Mouse (Mus musculus): ENCODE data around the gene Speer4f2. TPM values are rescaled to one million over a fixed set of nuclear protein-coding genes. Genes with fewer than 3 reads are reported as not detected.
"Not testable (repeated sequence)": the region's sequence is repeated elsewhere in the genome, so short reads cannot be mapped to it uniquely, and the experiment has no call there.

Speer4f2 gene
- total RNA-seq (2021), result not detected
- long read RNA-seq, experiment 1, result 0 reads
- long read RNA-seq, experiment 2, result 0 reads

DNA sequence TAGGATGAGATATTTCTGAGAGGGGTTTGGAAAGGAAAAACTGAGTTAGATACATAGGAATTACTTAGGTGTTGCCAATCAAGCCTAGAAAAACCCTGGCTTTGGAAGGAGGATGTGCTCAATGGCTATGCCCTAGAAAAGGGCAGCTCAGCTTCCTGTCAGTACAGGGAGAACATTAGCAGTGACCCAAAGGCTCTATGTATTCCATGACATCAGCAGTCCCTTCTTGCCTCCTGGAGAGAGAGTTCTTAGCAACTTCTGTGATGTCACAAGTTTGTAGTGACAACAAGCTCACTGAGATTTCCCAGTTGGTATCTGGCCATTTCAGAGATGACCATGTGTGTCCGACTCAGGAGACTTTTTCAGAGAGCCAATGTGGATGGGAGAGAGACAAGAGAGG, at the start of gene Speer4f2:
Gene Speer4f2, plus strand, starts transcription at position 301 of the 400 bp plus-strand sequence.
- DNase-seq (ENCODE audit: low spot score in 2 of 2), result not testable (repeated sequence)

DNA sequence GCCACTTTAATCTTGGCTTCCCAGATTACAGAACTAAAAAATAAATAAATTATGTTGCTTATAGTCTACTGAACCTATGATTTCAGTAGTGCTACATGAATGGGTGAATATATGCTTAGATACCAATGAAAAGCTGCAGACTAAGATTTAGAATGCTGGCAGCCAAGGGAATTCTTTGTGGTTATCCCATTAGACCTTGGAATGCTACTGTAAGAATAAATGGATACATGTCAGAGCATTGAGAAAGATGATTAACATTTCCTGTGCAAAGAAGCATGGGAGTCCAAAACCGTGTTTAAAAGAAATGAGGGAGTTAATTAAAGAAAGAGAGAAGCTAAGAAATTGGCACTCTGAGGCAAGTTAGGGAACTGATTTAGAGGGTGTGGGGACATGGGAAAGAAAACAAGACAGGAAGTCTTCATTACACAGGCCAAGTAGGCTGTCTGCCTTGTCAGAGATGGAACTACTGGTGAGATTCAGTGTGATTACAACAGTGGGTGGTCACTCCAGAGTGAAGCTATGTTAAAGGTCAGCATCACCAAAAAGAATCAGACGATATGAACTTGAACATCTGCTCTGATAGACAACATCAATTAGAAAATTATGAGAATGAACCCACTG, 43.9 kb upstream of the Speer4f2 start:
- no peak for DNase-seq (ENCODE audit: low spot score in 2 of 2)

DNA sequence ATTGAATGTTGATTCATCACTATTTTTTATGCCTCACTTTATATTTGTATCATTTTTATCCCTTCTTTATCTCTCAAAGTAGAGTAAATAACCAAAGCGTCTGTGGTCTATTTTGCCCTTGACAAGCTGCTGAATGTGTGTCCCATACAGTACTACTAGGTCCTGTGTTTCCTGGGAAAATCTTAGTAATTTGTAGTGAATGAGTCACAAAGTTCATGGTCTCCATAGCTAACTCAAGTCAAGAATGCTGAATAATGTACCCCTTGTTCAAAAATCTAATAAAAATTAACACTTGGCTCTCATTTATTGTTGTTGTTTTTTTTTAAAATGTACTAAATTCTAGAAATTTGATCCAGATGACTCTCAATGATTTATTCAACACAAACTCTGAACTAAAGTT, 38.1 kb upstream of the Speer4f2 start:
- no peak for DNase-seq (ENCODE audit: low spot score in 2 of 2)

DNA sequence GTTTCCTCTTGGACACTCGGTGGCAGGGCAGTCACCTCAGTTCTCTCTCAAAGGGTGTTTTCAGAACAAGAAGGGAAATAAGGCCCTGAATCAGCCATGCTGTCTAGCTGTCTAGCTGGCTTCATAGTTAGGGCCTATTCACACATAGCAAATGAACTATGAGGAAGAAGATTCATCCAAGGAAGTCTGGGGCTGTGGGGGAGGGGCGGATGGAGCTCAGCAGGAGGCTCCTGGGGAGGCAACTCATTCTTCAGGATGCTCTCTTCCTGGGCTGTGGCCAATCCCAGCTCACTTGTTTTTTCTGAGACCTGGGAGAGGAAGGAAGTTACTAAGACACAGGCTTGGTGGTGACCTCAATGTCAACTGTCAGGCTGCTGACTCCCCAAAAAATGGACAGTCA, 27.2 kb upstream of the Speer4f2 start:
- DNase-seq (ENCODE audit: low spot score in 2 of 2), result not testable (repeated sequence)

DNA sequence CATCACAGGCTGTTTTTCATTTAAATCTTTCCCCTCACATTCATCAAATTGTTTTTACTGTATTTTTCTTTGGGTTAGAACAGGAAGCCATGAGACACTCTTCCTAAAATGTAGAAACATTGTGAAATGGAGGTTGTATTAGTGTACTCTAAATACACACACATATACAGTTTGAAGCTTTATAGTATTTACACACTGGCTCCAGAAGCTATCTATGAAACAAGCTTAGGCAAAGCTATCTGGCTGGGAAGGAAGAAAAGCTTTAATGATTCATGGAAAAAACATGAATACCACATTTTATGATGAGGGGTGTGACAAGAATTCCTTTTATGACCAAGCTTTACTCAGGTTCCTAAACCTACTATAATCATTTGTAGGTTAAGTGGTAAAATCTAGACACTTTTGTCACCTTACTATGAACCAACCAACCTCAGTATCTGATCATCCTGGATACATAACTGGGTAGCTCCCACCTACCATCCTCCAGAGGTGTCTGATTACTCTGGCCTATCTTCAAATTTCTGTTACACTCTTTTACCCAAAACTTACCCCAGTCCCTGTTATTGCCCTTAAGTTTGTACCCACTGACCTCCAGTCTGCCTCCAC, 13.5 kb upstream of the Speer4f2 start:
- no peak for DNase-seq (ENCODE audit: low spot score in 2 of 2)

DNA sequence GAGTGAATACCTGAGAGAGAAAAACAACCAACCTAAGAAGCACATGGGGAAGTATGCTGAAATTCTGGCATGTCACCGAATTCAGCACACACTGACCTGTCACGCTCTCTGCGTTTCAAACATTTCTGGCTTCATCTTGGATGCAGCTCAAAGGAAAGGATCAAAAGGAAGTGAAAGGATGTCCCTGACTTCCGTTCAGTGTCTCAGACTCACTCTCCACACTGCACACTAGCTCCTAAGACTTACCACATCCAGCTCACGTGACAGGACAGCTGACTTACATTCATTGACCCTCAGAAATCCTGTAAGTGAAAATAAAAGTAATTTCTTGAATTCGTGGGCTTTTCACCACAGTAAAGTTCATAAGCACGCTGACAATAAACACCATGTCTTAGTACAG, 16.9 kb downstream of the Speer4f2 start:
- no peak for DNase-seq (ENCODE audit: low spot score in 2 of 2)

DNA sequence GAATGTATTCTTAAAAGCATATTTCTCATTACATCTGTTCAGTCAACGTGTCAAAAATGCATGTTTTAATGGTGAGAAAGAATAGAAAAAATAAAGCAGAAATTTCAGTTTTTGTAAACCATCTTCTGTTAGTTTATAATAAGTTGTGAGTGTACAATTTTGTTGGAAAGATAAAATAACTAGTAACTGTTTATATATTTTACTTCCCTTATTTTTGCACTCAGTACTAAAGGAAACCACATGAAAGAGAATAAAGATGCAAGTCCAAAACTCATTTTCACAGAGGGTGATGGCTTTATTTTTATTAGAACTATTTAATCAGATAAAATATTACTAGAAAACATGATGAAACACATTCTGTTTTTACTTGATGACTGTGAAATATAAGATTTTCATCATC, 18.2 kb downstream of the Speer4f2 start:
- DNase-seq (ENCODE audit: low spot score in 2 of 2), result no peak

DNA sequence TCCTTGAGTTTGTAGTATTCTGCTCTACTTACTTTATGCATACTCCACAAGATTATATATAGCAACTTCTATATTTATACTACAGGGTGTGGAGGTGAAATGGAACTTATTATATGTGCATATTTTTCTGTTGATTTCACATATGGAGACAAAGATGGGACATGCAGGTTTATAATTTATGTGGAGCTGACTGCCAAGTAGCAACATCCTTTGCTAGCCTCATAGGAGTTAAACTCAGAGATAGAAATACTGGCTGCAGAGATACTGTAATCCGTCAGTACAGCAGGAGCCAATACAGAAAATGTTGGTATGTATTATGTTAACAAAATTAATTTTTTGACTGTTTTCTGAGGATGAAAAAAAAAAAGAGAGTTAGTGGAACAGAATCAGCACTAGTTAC, 27.6 kb downstream of the Speer4f2 start:
- DNase-seq (ENCODE audit: low spot score in 2 of 2), result no peak

DNA sequence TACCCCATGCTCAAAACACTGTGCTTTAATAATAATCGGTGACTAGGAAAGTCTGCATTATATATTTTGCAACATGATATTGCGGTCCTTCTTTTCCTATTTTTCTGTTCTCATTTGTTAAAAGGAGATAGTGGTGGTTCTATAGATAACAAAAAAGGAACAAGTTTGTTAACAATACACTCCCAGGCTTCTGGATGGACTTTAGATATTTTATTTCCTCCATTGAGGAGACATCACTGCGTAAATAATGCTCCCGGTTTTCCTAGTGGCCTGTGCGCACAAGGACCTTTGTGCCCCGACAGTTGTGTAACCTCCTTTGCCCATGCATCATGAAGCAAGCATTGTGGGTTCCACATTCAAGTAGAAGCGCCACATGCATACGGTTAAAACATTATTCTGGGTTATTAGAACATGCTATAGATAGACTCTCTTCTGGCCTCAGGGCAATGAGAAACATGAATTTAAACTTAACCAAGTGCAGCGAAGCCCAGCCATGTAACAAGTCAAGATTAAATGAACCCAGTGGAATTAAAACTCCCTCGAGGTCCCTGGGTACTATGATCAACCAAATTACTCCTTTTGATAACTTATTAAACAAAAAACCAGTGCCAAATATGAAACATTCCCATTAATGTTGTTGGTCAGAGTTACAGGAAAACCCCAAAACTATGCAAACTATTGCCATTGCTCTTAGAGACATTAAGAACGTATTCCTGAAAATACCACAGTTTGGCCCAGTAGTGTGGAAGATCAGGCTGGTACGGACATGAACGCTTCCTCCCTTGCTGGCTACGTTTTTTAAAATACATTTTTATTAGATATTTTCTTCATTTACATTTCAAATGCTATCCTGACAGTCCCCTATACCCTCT, 28.5 kb downstream of the Speer4f2 start:
- no peak for DNase-seq (ENCODE audit: low spot score in 2 of 2)

DNA sequence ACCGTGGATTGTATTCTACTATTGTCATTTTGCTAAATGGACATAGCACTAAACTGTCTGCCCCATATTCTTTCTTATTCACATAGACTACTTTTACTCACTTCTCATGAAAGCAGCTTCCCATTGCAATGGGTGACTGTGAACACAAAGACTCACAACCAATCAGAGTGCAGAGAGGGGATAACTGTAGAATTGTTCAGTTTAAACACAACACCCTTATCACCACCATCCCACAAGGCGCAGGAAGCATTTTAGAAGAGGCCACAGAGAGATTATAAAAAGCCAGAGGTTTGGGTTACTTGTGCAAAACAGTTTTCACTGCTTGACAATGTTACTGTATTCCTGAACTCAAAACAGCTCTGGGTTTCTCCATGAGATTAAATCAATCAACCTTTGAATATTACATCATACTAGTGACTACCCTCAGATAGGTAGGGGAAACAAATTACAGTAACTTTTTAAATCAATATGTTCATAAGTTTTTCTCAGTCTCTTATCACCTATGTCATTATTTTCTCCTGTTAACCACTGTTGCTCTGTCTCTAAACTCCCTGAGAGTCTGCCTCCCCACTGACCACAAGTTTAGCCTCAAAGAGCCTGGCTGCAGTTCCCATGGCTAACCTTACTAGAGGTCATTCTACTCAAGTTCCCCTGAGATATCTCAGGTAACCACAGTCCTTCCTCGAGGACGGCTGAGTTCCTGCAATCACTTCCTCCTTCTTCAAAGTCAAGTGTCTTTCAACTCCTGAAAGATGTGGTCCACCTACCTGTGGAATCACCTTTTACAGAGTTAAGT, 29.5 kb downstream of the Speer4f2 start:
- DNase-seq (ENCODE audit: low spot score in 2 of 2), result no peak

DNA sequence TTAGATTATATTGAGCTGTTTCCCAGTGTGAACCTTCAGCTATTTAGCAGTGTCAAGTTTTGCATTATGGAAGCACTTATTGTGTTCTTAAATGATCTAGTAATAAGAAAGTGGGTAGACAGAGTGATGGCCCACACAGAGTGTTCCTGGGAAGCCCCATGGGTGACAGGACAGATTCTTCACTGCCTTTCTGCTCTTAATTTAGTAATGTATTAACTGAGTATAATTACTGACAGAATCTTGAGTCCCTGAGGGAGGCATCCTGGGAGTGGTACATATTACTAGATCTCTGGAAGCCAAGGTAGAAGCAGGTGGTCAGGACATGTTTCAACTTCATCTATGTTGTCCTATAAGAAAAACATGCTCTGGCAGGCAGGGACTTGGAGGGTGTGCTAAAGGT, 30.6 kb downstream of the Speer4f2 start:
- DNase-seq (ENCODE audit: low spot score in 2 of 2), result no peak

DNA sequence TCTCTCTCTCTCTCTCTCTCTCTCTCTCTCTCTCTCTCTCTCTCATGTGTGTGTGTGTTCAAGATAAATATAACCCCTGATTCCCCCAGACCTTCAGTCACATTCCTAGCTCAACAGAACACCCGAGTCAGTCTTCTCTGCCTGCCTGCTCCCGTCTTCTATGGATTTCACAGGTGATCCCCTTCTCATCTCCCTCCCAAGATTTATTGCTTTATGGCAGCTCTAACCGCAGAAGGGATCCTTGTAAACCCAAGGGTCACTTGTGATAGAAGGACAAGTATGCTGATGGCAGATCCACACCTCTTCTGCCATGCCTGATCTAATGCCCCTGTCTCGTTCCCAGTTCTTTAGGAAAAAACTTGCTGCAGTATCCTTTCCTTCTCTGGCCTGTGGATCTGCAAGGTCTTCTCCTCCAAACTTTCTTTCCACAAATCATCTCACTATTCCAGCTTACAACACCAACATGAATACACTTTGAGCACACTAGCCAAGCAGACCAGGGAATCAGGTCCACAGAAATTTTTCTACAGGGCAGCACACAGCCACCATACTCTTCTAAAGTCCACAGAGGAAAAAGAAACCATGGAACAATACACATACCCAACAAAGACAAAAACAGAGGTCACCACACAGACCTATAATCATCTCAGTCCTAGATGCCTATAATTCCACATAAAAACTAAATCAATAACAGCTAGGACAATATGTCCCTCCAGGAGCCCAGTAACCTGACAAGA, 36.1 kb downstream of the Speer4f2 start:
- no peak for DNase-seq (ENCODE audit: low spot score in 2 of 2)

DNA sequence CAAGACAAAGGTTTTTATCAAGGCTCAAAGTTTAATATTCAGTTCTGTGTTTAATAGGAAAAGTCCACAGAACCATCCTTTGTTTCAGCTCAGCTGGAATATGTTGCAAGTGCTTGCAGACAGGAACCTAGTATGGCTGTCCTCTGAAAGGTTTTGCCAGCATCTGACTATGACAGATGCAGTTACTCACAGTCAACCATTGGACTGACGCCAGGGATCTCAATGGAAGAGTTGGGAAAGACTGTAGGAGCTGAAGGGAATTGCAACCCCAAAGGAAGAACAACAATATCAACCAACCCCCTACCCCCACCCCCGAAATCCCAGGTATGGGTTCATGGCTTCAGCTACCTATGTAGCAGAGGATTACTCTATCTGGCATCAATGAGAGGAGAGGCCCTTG, 44.2 kb downstream of the Speer4f2 start:
- DNase-seq (ENCODE audit: low spot score in 2 of 2), result no peak

DNA sequence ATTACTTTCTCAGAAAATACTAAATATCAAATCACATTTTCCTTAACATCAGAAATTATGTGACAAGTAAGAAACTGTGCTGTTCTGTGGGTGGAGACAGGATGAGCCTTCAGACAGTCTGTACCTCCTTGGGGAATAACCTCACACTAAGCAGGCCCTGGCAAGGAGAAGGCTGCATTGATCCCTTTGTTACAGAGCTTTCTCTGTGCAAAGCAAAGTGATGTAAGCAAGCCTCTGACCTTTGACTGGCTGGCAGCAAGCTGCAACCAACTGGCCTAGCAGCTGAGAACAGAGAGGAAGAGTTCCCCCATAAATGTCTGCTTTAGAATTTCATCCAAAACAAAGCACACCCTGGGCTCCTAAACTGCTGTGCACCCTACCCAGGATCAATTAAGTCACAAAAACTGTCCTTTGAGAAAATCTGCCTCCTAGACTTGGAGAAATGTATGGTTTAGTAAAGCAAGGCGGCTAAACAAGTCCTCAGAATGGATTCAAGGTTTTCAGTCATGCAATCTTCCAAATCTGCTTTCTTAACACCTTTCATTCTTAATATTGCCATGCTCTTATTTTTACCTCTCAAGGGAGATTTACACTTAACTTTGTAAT, 46.3 kb downstream of the Speer4f2 start:
- no peak for DNase-seq (ENCODE audit: low spot score in 2 of 2)

DNA sequence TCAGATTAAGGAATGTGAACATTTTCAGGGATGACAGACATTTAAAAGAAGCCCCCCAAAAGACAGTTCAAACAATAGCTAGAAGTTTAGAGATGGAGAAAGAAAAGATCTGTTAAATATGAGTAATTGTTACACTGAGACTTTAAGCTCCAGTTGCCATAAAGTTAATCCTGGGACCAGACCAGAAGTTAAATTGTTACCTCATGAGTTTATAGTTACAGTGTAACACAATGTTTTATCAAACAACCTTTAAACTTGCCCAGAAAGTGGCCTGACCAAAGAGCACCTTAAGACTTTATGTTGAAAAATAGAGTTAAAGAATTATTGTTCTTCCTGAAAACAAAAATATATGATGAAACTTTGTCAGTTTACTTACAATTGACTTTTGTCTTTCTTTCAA, 46.9 kb downstream of the Speer4f2 start:
- DNase-seq (ENCODE audit: low spot score in 2 of 2), result no peak

DNA sequence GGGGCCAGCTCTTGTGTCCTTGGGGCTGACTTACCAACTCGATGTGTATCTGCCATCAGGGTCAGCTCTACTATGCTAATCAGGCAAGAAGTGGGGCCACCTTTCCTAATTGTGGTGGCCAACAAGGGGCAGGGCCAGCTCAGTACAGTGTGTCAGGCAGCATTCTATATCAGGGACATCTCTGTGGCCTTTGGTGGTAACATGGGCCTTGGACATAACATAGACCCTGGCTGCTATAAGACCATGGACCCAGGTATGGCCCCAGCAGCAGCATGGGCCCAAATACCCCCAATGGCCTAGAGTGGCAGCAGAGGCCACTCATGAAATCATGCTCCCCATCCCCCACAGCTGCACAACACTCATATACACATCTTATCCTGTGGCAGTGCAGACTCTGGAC, 49.2 kb downstream of the Speer4f2 start:
- no peak for DNase-seq (ENCODE audit: low spot score in 2 of 2)

DNA sequence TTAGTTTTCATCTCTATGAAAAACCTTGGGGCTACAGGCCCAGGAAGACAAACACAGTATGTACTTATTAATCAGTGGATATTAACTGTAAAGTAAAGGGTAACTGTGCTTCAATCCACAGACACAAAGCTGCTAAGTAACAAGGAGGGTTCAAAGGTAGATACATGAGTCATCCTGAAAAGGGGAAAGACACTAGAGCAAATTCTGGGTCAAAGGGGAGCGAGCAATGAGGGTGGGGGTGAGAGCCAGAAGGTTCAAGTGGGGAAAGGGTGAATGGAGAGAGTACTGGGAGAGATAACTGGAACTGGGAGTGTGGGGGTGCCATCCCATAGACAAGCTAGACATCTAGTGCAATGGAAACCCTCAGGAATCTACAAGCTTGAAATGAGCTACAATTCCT, 54.0 kb downstream of the Speer4f2 start:
- DNase-seq (ENCODE audit: low spot score in 2 of 2), result no peak

All from adrenal gland, adult 18-20 months (tissue).